Comparison of ENCODE assay signal across 21 mouse cellular contexts in genomic region chr19:45631584-45631983, GRCm38 (mm10). TPM values are rescaled to one million over a fixed set of nuclear protein-coding genes. Genes with fewer than 3 reads are reported as not detected.
DNase-seq lines count a peak whose midpoint lies in the region; ATAC-seq and TF ChIP-seq lines count a peak whose summit lies in the region.
"Had no signal": no experiment of that assay in that cellular context is flagged by ENCODE, and none has a peak within 500 bp of the region (broad histone marks: within the 10 kb centered on the region; RNA-seq: fewer than 3 reads in every experiment).

No protein-coding gene starts in this region.

- H3K27ac ChIP-seq in heart, embryonic 13.5 days (replicated peaks) = peak overlapping the region; percentile 73
- H3K27ac ChIP-seq in liver, embryonic 14.5 days = peak overlapping the region; percentile 41; the same call in 1 of the 2 replicates
- no peak overlapping the region for H3K27ac ChIP-seq in neural tube, embryonic 15.5 days (replicated peaks)
- H3K27ac ChIP-seq: forebrain, embryonic 13.5 days; hindbrain, embryonic 14.5 days; intestine, embryonic 15.5 days; limb, embryonic 12.5 days had no signal

- H3K4me1 ChIP-seq in heart, embryonic 13.5 days = peaks cover 22% of the 10 kb centered on the region
- peaks cover 19 to 24% of the 10 kb centered on the region in 2 experiments for H3K4me1 ChIP-seq in liver, embryonic 14.5 days (replicated peaks; ENCODE audit: control insufficient read depth in 2 of 2, insufficient read depth in 2 of 2, low read length in 1 of 2)
- H3K4me1 ChIP-seq in neural tube, embryonic 15.5 days = no peaks in the 10 kb centered on the region
- H3K4me1 ChIP-seq: forebrain, embryonic 13.5 days; intestine, embryonic 15.5 days had no signal

- H3K36me3 ChIP-seq in heart, embryonic 13.5 days = peaks cover 79% of the 10 kb centered on the region
- no peaks in the 10 kb centered on the region for H3K36me3 ChIP-seq in liver, embryonic 14.5 days (replicated peaks; ENCODE audit: control insufficient read depth, insufficient read depth, low read depth)
- H3K36me3 ChIP-seq in neural tube, embryonic 15.5 days = peaks cover 47% of the 10 kb centered on the region
- H3K36me3 ChIP-seq: intestine, embryonic 15.5 days had no signal

- H3K9me3 ChIP-seq in heart, embryonic 13.5 days = no peaks in the 10 kb centered on the region
- H3K9me3 ChIP-seq in liver, embryonic 14.5 days (ENCODE audit: control insufficient read depth, low read length) = no peaks in the 10 kb centered on the region
- no peaks in the 10 kb centered on the region for H3K9me3 ChIP-seq in neural tube, embryonic 15.5 days (replicated peaks)
- H3K9me3 ChIP-seq: forebrain, embryonic 13.5 days; intestine, embryonic 15.5 days; limb, embryonic 12.5 days had no signal

- WGBS in heart, embryonic 13.5 days = 5% methylated on average over 3 of the region's 3 CpGs
- 8% methylated on average over 3 of the region's 3 CpGs for WGBS in liver, embryonic 14.5 days (ENCODE audit: insufficient replicate concordance)
- 54% methylated on average over 3 of the region's 3 CpGs for WGBS in neural tube, embryonic 15.5 days

- DNase-seq in heart, adult 18-20 months = no peak
- DNase-seq in thymus, postnatal 4 days = peak; percentile 40
- no peak for DNase-seq in thymus, postnatal 36 days
- DNase-seq in liver, embryonic 14.5 days (ENCODE audit: low read depth in 3 of 3, low spot score in 3 of 3) = peak; percentile 29 to 52 (median 47)
- DNase-seq in retina, embryonic 14.5 days (ENCODE audit: low spot score) = no peak
- DNase-seq: adrenal gland, postnatal 25 days; B cell, adult 2 months; cerebellum, adult 8-10 months; heart, adult 11 months; kidney, adult 9 months; lung, embryonic 14.5 days; lung, postnatal 4 days; right cerebral cortex, adult 18-20 months had no signal

- ATAC-seq in heart, embryonic 13.5 days (ENCODE audit: extremely low read depth, insufficient number of reproducible peaks, low FRiP score, low TSS enrichment) = no peak
- peak; percentile 86 for ATAC-seq in liver, embryonic 14.5 days (ENCODE audit: insufficient read depth)
- ATAC-seq in neural tube, embryonic 15.5 days (ENCODE audit: low FRiP score) = no peak
- ATAC-seq: forebrain, embryonic 13.5 days; intestine, embryonic 15.5 days had no signal

- no peaks in the 10 kb centered on the region for H3K27me3 ChIP-seq in heart, embryonic 13.5 days (replicated peaks)
- no peaks in the 10 kb centered on the region for H3K27me3 ChIP-seq in liver, embryonic 14.5 days (ENCODE audit: control insufficient read depth, insufficient read depth, low read length)
- H3K27me3 ChIP-seq in neural tube, embryonic 15.5 days (replicated peaks) = no peaks in the 10 kb centered on the region
- H3K27me3 ChIP-seq: forebrain, embryonic 13.5 days; intestine, embryonic 15.5 days; limb, embryonic 12.5 days had no signal

- no peak for TF ChIP-seq CTCF in liver, embryonic 14.5 days (IDR thresholded peaks at IDR 0.05; ENCODE audit: low read depth)

- peak; percentile 54 for TF ChIP-seq EP300 in liver, embryonic 14.5 days (IDR thresholded peaks at IDR 0.05; ENCODE audit: low read depth)

- H3K9ac ChIP-seq in heart, embryonic 13.5 days = peak overlapping the region; percentile 37; the same call in 1 of the 2 replicates
- H3K9ac ChIP-seq in liver, embryonic 14.5 days (replicated peaks) = no peak overlapping the region
- no peak overlapping the region for H3K9ac ChIP-seq in neural tube, embryonic 15.5 days (replicated peaks)
- H3K9ac ChIP-seq: forebrain, embryonic 13.5 days; hindbrain, embryonic 14.5 days; intestine, embryonic 15.5 days; limb, embryonic 12.5 days; lung, embryonic 14.5 days had no signal

- no peak overlapping the region for H3K4me3 ChIP-seq in heart, embryonic 13.5 days
- H3K4me3 ChIP-seq in liver, embryonic 14.5 days (ENCODE audit: insufficient read depth in 1 of 2, low read depth in 2 of 2, low read length in 2 of 2) = no peak overlapping the region
- H3K4me3 ChIP-seq in neural tube, embryonic 15.5 days (replicated peaks) = no peak overlapping the region
- H3K4me3 ChIP-seq: erythroblast, embryonic 14.5 days; forebrain, embryonic 13.5 days; intestine, embryonic 15.5 days; limb, embryonic 12.5 days had no signal

- H3K4me2 ChIP-seq in heart, embryonic 13.5 days = peak overlapping the region; percentile 29
- peak overlapping the region; percentile 23 for H3K4me2 ChIP-seq in liver, embryonic 14.5 days (ENCODE audit: low read depth)
- H3K4me2 ChIP-seq in neural tube, embryonic 15.5 days = no peak overlapping the region
- H3K4me2 ChIP-seq: forebrain, embryonic 13.5 days; hindbrain, embryonic 14.5 days; intestine, embryonic 15.5 days; limb, embryonic 12.5 days; lung, embryonic 14.5 days; midbrain, embryonic 11.5 days had no signal

RNA-seq across cellular contexts. Expression of gene Fbxw4, which starts 28.5 kb away (rescaled TPM):
- polyA plus RNA-seq in heart, embryonic 13.5 days (2015; fragmentation: Nextera tagmentation; extraction: Ambion mirVana) = 3.3 and 3.8 TPM in 2 replicates
- 10 to 100 TPM; 26.9 to 31.0 TPM for total RNA-seq in heart, adult 18-20 months (2021)
- 14.5 and 18.9 TPM in 2 replicates for polyA plus RNA-seq in liver, embryonic 14.5 days (2012; rRNA removed)
- polyA plus RNA-seq in liver, embryonic 14.5 days (2014; fragmentation: Nextera tagmentation; extraction: Ambion mirVana) = 2.5 and 3.1 TPM in 2 replicates
- polyA plus RNA-seq in neural tube, embryonic 15.5 days (2015; fragmentation: Nextera tagmentation; extraction: Ambion mirVana) = 8.2 and 8.4 TPM in 2 replicates

Comparison
In these comparisons a context has a peak if more than half of its experiments do, and no peak if none do; other contexts are left out.
1. DNase-seq: peak in thymus, postnatal 4 days (single experiment) and liver, embryonic 14.5 days (3 of 3); none in heart, adult 18-20 months (0 of 2), thymus, postnatal 36 days (0 of 2) and retina, embryonic 14.5 days (single experiment).